Mouse (Mus musculus): ENCODE results near the gene Mettl7b. TPM values are rescaled to one million over a fixed set of nuclear protein-coding genes. Genes with fewer than 3 reads are reported as not detected.

Gene Mettl7b
- polyA plus RNA-seq, 1 experiment from 2014 or later, result not detected

DNA sequence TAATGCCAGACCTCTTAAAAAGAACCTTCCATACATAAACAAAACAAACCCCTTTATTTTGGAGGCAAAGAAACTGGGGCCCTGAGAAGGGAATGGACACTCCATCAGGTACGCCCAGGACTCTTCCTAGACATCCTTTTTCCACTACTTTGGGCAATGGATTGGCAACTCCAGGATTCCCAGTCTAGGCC is 38.1 kb downstream of the Mettl7b start, which contains the start of gene Rdh5:
Rdh5 (minus strand) TSS at position 67 of the 191 bp plus-strand sequence.
- H3K4me1 ChIP-seq, result peaks cover 37% of the 10 kb centered on the region
- peaks cover 13% of the 10 kb centered on the region; the same call in 1 of the 2 replicates for H3K27me3 ChIP-seq
- no peaks in the 10 kb centered on the region for H3K9me3 ChIP-seq
- H3K27ac ChIP-seq, result peak within 1 kb of the TSS; percentile 93
- H3K4me3 ChIP-seq (replicated peaks), result peak within 1 kb of the TSS; percentile 83
- peak within 1 kb of the TSS; percentile 76 for H3K9ac ChIP-seq
- H3K4me2 ChIP-seq, result peak within 1 kb of the TSS; percentile 67
- ATAC-seq (ENCODE audit: low FRiP score), result no peak
- 24% methylated on average over 1 of the region's 1 CpGs for WGBS
- peaks cover 6% of the 10 kb centered on the region for H3K36me3 ChIP-seq (replicated peaks)

DNA sequence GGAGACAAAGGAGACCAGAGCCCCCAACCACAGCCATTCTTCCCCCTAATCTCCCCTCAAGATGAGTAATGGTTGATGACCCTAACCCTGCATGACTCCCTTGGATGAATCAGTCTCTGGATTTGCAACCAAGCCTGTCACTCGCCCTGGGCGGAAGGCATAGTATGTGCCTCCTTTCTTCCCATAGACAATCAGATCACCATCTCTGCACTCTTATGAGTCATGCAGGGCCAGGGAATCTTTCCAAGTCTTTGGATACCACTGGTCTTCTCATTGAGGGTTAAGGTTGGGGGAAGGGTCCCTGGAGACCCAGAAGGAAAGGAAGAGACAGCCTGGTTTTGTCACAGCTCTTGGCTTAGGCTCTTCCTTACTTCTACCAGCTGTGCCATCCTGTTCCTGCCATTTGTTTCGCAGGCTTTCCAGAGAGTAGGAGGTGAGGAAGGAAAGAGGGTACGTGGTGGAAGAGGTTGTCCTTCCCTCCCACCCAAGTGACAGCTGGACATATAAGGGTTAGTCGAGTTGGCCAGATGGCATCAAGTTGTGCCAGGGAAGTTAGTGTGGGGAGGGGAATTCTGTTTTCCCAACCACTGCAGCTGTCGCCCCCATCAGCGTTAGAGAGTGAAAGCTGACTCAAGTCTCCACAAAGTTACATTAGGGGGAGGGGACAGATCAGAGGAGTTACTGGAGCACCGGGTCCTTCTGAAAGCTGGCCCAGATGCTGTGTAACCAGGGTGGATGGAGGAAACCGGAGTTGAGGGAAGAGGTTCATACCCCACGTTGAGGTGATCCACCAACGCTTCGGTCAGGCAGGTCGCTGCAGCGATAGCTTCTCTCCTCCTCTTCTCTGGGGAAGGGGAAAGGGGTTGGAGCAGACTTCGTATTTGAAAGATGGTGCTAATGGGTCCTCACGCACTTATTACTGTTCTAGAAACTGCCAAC is 38.6 kb downstream of the Mettl7b start:
- Histone ChIP-seq H3K9ac (peak overlapping the region; percentile 76), H3K4me2 (peak overlapping the region; percentile 67), H3K4me1 (peaks cover 37% of the 10 kb centered on the region), H3K4me3 (replicated peaks) (peak overlapping the region; percentile 83), H3K27ac (peak overlapping the region; percentile 93; the same call in 1 of the 2 replicates), H3K27me3 (0 out of 2 replicates have a peak, but pooled peaks cover 8% of the 10 kb centered on the region), H3K9me3 (no peaks in the 10 kb centered on the region), H3K36me3 (replicated peaks) (peaks cover 11% of the 10 kb centered on the region)
- WGBS, result 78% methylated on average over 16 of the region's 16 CpGs
- ATAC-seq (ENCODE audit: low FRiP score), result no peak

DNA sequence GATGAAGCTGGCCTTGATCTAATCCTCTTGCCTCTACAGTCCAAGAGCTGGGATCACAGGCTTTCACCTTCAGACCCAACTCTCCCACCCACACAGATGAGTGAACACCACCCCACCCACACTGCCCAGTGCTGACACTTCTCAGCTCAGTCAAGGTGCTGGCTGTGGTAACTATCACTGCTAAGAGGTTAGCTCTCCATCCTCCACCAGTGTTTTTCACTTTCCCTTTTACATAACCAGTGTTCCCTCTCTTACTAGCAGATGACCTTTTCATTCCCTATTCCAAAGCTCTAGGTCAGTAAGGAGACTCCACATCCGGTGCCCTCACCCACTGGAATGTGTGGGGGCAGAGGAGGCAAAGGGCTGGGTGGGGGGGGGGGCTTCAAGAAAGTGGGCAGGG is 39.5 kb downstream of the Mettl7b start:
- no peak overlapping the region for H3K27ac ChIP-seq
- H3K9ac ChIP-seq, result no peak overlapping the region
- peaks cover 37% of the 10 kb centered on the region for H3K4me1 ChIP-seq
- 93% methylated on average over 1 of the region's 1 CpGs for WGBS
- no peak overlapping the region for H3K4me2 ChIP-seq
- 0 out of 2 replicates have a peak, but pooled peaks cover 6% of the 10 kb centered on the region for H3K27me3 ChIP-seq
- peaks cover 11% of the 10 kb centered on the region for H3K36me3 ChIP-seq (replicated peaks)
- ATAC-seq (ENCODE audit: low FRiP score), result no peak
- H3K9me3 ChIP-seq, result no peaks in the 10 kb centered on the region
- no peak overlapping the region for H3K4me3 ChIP-seq (replicated peaks)

DNA sequence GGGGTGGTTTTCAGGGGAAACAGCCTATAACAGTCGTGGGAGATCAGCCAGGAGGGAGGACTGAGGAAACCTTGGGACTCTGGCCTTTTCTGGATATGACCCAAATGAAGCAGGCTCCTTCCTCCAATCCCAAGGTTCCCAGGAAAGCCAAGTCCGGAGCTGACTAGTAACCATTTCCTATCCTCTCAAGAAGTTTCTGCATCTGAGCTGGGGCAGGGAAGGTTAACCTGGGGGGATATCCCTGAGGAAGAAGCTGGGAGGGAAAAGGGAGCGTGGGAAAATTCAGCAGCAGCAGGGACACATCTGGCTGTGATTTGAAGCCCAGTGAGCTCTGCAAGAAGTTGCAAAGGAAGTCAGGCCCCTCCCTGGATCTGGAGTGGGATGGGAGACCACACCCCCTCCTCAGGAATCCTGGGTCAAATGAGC is 40.0 kb downstream of the Mettl7b start:
- no peak for ATAC-seq (ENCODE audit: low FRiP score)
- Histone ChIP-seq H3K9ac (no peak overlapping the region), H3K4me3 (replicated peaks) (no peak overlapping the region), H3K27me3 (0 out of 2 replicates have a peak, but pooled peaks cover 6% of the 10 kb centered on the region), H3K9me3 (no peaks in the 10 kb centered on the region), H3K27ac (no peak overlapping the region), H3K36me3 (replicated peaks) (peaks cover 11% of the 10 kb centered on the region), H3K4me2 (no peak overlapping the region), H3K4me1 (peaks cover 37% of the 10 kb centered on the region)
- WGBS, result 80% methylated on average over 3 of the region's 3 CpGs

DNA sequence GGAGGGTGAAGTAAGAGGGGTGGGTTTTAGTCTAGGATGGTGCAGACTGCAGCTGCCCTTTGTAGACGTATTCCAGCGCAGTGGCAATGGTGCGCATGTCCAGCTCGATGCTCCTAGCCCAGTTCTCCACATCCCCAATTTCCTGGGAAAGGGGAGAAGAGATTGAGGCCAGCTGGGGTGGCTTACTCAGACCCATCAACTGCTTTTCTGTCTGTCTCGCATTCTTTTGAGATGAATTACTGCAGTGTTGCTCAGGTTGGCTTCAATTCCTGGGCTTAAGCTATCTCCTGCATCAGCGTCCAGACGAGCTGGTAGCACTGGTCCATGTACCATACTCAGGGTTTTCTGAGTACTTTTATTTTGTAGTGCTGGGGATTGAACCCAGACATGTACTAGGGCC is 40.8 kb downstream of the Mettl7b start:
- no peaks in the 10 kb centered on the region for H3K9me3 ChIP-seq
- 0 out of 2 replicates have a peak overlapping the region, but pooled peaks have one; percentile 36 for H3K27ac ChIP-seq
- no peak for ATAC-seq (ENCODE audit: low FRiP score)
- H3K36me3 ChIP-seq (replicated peaks), result peaks cover 11% of the 10 kb centered on the region
- WGBS, result 88% methylated on average over 7 of the region's 7 CpGs
- no peak overlapping the region for H3K4me3 ChIP-seq (replicated peaks)
- H3K27me3 ChIP-seq, result 0 out of 2 replicates have a peak, but pooled peaks cover 6% of the 10 kb centered on the region
- no peak overlapping the region for H3K9ac ChIP-seq
- H3K4me2 ChIP-seq, result no peak overlapping the region
- peaks cover 37% of the 10 kb centered on the region for H3K4me1 ChIP-seq

DNA sequence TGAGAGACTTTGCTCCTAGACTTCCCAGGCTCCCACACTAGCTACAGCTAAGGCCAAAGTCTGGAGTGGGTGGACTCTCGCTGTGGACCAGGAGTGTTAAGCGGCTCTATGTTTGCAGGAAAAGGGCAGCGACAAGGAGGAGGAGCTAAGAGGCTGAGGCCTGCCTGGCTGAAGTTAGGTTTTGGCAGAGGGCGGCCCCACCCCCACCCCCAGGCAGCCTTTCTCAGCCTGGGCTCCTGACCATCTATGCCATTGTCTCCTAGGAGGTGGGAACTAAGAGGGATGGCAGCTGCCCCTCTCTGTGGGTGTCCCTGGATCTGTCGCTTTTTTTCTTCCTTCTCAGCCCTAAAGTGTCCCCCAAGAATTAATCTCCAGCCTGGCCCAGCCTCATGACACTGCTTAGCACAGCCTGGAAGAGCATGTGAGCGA is 41.6 kb downstream of the Mettl7b start:
- Histone ChIP-seq H3K36me3 (replicated peaks) (peaks cover 11% of the 10 kb centered on the region), H3K9me3 (no peaks in the 10 kb centered on the region), H3K27me3 (0 out of 2 replicates have a peak, but pooled peaks cover 3% of the 10 kb centered on the region), H3K4me1 (peaks cover 36% of the 10 kb centered on the region), H3K9ac (peak overlapping the region; percentile 7; the same call in 1 of the 2 replicates), H3K27ac (0 out of 2 replicates have a peak overlapping the region, but pooled peaks have one; percentile 36), H3K4me3 (replicated peaks) (no peak overlapping the region), H3K4me2 (no peak overlapping the region)
- ATAC-seq (ENCODE audit: low FRiP score), result no peak
- WGBS, result 13% methylated on average over 6 of the region's 6 CpGs

DNA sequence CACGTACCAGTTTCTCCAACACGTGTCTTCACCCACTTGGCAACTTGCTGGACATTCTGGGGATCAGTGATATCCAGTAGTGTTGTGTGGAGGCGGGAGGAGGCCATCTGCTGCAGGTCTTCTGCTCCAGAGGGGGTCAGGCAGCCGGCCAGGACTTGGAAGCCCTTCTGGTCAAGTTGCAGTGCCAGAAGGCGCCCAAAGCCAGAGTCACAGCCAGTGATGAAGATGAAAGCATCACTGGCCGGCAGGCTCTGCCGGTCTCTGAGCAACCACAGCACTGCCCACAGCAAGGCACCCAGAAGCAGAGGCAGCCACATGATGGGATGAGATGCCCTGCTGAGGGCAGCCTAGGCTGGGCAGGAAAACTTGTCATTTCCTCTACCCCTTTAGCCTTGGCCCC is 42.5 kb downstream of the Mettl7b start:
- no peaks in the 10 kb centered on the region for H3K9me3 ChIP-seq
- no peak overlapping the region for H3K27ac ChIP-seq
- H3K4me1 ChIP-seq, result peaks cover 28% of the 10 kb centered on the region
- no peak overlapping the region for H3K9ac ChIP-seq
- no peak overlapping the region for H3K4me3 ChIP-seq (replicated peaks)
- H3K27me3 ChIP-seq, result no peaks in the 10 kb centered on the region
- H3K4me2 ChIP-seq, result no peak overlapping the region
- peaks cover 15% of the 10 kb centered on the region for H3K36me3 ChIP-seq (replicated peaks)
- no peak for ATAC-seq (ENCODE audit: low FRiP score)
- 82% methylated on average over 7 of the region's 7 CpGs for WGBS

DNA sequence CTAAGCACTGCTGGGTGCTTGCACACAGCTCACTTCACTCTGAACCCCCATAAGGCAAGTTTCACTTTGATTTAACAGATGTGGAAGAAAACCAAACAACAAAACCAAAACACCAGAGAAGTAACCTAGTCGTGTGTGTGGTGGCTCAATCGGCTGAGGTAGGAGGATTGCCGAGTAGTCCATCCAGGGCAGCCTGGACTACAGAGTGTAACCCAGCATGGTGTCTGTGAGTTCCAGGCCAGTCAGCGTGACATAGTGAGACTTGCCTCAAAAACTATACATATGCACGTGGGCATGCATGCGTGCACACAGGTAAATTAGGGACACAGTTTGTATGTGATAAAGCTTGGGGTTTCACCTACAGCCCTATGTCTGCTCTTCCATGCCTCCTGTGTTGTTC is 43.4 kb downstream of the Mettl7b start:
- WGBS, result 89% methylated on average over 6 of the region's 6 CpGs

DNA sequence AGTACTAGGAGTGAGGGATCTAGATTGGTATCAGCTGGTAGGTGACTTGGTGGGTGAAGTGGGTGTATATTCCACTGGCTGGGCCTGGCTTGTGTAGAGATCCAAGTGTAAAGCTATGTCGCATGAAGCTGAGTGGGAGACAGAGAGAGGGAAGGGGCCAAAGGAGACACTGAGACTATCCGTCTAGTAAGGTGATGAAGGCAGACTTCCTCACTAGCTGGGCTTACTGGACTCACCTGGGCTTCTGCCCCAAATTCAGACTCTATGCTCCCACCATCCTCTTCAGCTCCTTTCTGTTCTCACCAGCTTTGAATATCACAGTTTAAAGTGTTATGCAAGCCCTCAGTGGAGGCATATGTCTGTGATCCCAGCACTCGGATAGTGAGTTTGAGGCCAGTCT is 44.1 kb downstream of the Mettl7b start:
- no peaks in the 10 kb centered on the region for H3K9me3 ChIP-seq
- 90% methylated on average over 3 of the region's 3 CpGs for WGBS
- no peaks in the 10 kb centered on the region for H3K27me3 ChIP-seq
- peaks cover 20% of the 10 kb centered on the region for H3K4me1 ChIP-seq
- H3K36me3 ChIP-seq (replicated peaks), result peaks cover 15% of the 10 kb centered on the region
- no peak overlapping the region for H3K4me2 ChIP-seq
- no peak overlapping the region for H3K9ac ChIP-seq
- no peak overlapping the region for H3K4me3 ChIP-seq (replicated peaks)
- no peak for ATAC-seq (ENCODE audit: low FRiP score)
- H3K27ac ChIP-seq, result no peak overlapping the region

More for the DNA sequence above, 43.4 kb downstream of the Mettl7b start:
- no peaks in the 10 kb centered on the region for H3K27me3 ChIP-seq
- no peaks in the 10 kb centered on the region for H3K9me3 ChIP-seq
- no peak overlapping the region for H3K9ac ChIP-seq
- ATAC-seq (ENCODE audit: low FRiP score), result no peak
- peaks cover 15% of the 10 kb centered on the region for H3K36me3 ChIP-seq (replicated peaks)
- H3K4me3 ChIP-seq (replicated peaks), result no peak overlapping the region
- H3K4me1 ChIP-seq, result peaks cover 28% of the 10 kb centered on the region
- H3K27ac ChIP-seq, result no peak overlapping the region
- H3K4me2 ChIP-seq, result no peak overlapping the region

DNA sequence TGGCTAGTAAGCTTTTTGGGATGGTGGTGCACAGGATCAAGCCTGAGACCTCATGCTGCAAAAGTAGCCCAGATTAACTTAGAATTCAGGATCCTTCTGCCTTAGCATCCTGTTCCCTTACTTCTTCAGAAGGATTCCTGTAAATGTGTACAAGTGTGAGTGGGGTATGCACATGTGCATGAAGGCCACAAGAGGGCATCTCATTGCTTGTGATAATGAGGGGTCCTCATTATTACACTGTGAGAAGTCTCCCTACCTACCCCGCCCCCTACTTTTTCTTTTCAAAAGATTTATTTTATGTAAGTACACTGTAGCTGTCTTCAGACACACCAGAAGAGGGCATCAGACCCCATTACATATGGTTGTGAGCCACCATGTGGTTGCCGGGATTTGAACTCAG is 45.2 kb downstream of the Mettl7b start:
- H3K36me3 ChIP-seq (replicated peaks), result peaks cover 15% of the 10 kb centered on the region
- ATAC-seq (ENCODE audit: low FRiP score), result no peak
- no peaks in the 10 kb centered on the region for H3K27me3 ChIP-seq
- no peak overlapping the region for H3K4me3 ChIP-seq (replicated peaks)
- H3K9ac ChIP-seq, result no peak overlapping the region
- no peak overlapping the region for H3K4me2 ChIP-seq
- H3K9me3 ChIP-seq, result no peaks in the 10 kb centered on the region
- H3K27ac ChIP-seq, result no peak overlapping the region
- 78% methylated on average over 2 of the region's 2 CpGs for WGBS
- H3K4me1 ChIP-seq, result peaks cover 16% of the 10 kb centered on the region

DNA sequence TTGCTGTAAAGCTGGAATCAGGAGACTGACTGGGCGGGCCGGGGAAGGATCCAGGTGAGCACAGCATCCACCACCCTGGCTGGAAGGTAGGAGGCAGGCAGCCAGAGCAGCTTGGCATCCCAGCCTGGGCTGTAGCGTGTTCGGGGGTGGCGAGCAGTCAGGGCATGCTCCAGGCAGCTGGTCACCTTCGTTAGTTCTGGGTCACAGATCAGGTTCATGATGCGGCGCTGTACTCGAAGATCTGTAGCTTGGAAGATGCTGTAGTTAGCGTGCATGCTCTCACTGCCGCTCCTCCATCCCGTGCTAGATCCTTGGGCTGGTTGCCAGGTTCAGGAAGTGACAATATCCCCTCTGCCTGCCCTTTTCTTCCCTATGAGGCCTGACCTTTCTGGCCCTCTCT is 47.1 kb downstream of the Mettl7b start:
- Histone ChIP-seq H3K9me3 (no peaks in the 10 kb centered on the region), H3K9ac (no peak overlapping the region), H3K27ac (no peak overlapping the region), H3K4me2 (no peak overlapping the region), H3K36me3 (replicated peaks) (peaks cover 15% of the 10 kb centered on the region), H3K27me3 (peaks cover 6% of the 10 kb centered on the region), H3K4me3 (replicated peaks) (no peak overlapping the region), H3K4me1 (peaks cover 22% of the 10 kb centered on the region)
- 85% methylated on average over 12 of the region's 12 CpGs for WGBS
- ATAC-seq (ENCODE audit: low FRiP score), result no peak

DNA sequence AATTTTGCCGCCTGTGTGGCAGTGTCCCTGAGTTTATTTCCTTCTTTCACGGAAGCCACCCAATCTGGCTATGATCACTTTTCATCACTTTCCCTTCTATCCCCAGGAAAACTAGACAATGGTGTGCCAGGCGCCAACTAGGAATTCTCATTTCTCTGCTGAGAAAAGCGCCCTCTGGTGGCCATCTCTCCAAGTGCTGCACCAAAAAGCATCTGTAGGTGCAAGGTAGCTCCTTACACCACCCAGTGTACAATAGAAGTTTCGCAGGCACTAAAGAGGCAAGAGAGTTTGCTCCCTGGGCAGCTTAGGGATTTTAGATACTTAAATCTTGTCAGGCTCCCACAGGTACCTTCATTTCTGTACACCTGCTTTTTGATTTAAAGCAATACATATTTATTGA is 47.6 kb downstream of the Mettl7b start:
- Histone ChIP-seq H3K36me3 (replicated peaks) (peaks cover 13% of the 10 kb centered on the region), H3K9ac (no peak overlapping the region), H3K4me1 (peaks cover 22% of the 10 kb centered on the region), H3K4me3 (replicated peaks) (no peak overlapping the region), H3K4me2 (no peak overlapping the region), H3K9me3 (no peaks in the 10 kb centered on the region), H3K27ac (no peak overlapping the region), H3K27me3 (peaks cover 11% of the 10 kb centered on the region)
- ATAC-seq (ENCODE audit: low FRiP score), result peak; percentile 53
- WGBS, result 6% methylated on average over 5 of the region's 5 CpGs

DNA sequence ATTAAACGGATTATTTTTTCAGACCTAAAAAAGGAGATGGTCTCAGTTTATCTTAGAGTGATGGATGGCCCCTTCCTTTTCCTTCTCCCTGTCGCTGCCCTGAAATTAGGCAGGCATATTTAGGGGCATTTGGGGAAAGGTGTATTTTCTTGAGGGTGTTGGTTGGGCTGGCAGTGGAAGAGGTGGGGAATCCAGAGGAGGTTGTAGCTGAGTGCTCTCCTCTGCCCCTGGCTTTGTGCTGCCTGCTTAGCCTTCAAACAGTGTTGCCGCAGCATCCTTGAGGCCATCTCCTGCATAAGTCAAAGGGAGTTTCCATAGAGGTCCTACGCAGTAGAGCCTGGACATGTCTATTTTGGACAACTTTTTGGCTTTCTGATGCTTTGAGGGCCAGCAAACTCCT is 48.0 kb downstream of the Mettl7b start:
- Histone ChIP-seq H3K4me3 (replicated peaks) (no peak overlapping the region), H3K9ac (no peak overlapping the region), H3K4me2 (no peak overlapping the region), H3K27ac (no peak overlapping the region), H3K9me3 (no peaks in the 10 kb centered on the region), H3K27me3 (peaks cover 14% of the 10 kb centered on the region), H3K36me3 (replicated peaks) (peaks cover 9% of the 10 kb centered on the region), H3K4me1 (peaks cover 22% of the 10 kb centered on the region)
- WGBS, result 83% methylated on average over 4 of the region's 4 CpGs
- no peak for ATAC-seq (ENCODE audit: low FRiP score)
